Comparison of ENCODE assay signal across 1 mouse cellular context in genomic region chr8:57594175-57594885, GRCm38 (mm10).
TF ChIP-seq lines count a peak whose summit lies in the region.

No protein-coding gene starts in this region.

TF ChIP-seq in CH12.LX, 34 proteins besides CTCF, POLR2A, EP300 and RAD21 (continued from another document):
- no peak for TF ChIP-seq MEF2A (IDR thresholded peaks at IDR 0.05; ENCODE audit: borderline replicate concordance, low read depth, low read length)
- TF ChIP-seq CHD2 (IDR thresholded peaks at IDR 0.05; ENCODE audit: low read length) = no peak
- TF ChIP-seq JUND (conservative IDR thresholded peaks at IDR 0.05; ENCODE audit: low read depth, low read length) = no peak
- TF ChIP-seq HCFC1 (IDR thresholded peaks at IDR 0.05; ENCODE audit: low read depth, low read length) = no peak
- TF ChIP-seq PAX5 (IDR thresholded peaks at IDR 0.05; ENCODE audit: low read length) = no peak
- no peak for TF ChIP-seq KAT2A (IDR thresholded peaks at IDR 0.05; ENCODE audit: insufficient replicate concordance, low read length)
- TF ChIP-seq ELF1 (IDR thresholded peaks at IDR 0.05; ENCODE audit: low read depth, low read length) = peak; percentile 35; the same call in 1 of the 2 replicates
- no peak for TF ChIP-seq MAX (IDR thresholded peaks at IDR 0.05; ENCODE audit: low read length)
- TF ChIP-seq BHLHE40 (IDR thresholded peaks at IDR 0.05; ENCODE audit: low read depth, low read length) = peak; percentile 46
- no peak for TF ChIP-seq IRF4 (IDR thresholded peaks at IDR 0.05; ENCODE audit: low read depth, low read length)
